Mouse (Mus musculus): ENCODE results near the gene Frmd4b. TPM values are rescaled to one million over a fixed set of nuclear protein-coding genes. Genes with fewer than 3 reads are reported as not detected.

Frmd4b gene
- total RNA-seq, 1 experiment from 2014 or later = 25.3 TPM

DNA sequence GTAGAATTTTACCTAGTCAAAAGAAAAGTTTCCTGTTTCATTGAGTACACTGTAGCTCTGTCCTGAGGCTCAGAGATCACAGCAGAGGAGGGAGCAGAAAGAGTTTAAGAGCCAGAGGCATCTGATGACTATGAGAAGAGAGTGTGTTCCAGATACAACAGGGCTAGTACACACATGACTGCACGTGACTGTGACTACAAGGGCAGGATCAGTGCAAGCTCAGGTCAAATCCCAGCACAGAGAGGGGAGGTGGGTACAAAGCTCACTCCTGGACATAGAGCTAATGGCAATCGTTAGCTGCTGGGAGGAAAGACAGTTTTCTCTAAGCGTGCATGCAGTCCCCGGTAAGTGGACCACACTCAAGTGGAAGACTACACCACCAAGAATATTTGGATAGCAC lies 37.6 kb downstream of the Frmd4b start:
- DNase-seq = no peak

DNA sequence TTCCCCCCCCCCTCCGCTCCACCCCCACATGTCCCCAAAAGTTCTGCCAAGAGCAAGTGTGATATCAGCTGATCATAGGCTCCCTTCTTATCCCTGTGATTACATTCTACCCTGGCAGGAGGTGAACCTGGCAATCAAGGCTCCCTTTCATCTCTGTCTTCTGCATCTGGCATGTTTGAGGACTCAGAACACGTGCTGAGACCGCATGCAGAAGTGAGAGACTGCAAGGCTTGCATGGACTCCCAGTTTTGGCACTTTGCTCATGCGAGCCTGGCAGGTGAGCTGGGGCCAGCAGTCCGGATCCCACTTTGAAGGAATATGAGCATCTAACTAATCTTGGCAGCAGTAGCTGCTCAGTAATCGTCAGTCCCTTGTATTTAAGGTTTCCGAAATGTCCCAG lies 39.1 kb downstream of the Frmd4b start:
- DNase-seq = no peak

DNA sequence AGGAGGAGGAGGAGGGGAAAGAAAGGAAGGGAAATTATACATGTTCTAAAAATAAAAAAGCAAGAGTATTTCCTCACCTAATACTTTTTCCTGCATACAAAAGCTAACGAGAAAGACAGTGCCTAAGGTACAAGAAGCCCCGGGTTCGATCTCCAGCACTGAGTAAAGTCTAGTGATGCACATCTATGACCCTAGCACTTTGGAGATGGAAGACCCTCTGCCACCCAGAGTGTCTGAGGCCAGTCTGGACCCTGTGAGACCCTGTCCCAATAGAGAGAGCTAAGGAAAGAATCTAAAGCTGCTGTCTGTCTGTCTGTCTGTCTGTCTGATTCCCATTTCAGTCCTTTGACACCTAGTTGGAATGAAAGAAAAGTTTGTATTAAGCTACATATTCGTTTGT lies 40.0 kb downstream of the Frmd4b start:
- no peak for DNase-seq

DNA sequence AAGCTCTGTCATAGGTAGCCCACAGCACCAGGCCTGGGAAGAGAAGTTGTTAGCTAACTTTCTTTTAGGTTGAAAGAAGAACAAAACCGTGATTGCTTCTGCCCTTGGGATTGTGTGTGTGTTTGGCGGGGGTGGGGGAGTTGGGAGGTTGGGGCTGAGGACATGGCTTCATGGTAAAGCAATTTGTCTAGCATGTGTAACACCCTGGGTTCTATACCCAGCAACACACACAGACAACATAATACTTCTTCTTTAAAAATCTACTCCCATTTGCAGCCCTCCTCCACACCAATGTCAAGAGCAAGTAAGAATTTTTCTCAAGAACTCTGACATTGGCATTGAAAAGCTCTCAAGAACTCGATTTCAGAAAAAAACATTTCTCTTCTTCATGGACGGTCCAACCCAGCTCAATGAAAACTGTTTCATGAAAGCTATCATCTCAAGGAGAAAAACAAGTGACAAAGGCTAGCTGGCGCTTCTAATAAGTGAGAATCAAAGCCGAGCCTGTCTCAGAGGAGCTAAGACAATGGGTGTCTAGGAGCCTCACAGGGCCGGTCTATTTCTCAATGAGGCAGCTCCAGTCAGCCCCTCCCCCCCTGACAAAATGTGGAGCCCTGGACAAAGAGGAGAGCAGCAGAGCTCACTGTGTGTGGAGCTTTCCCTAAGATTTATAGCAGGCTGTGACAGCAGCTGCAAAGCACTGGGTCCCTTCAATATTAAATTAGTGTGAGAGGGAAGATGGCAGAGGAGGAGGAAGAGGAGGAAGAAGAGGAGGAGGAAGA lies 40.6 kb downstream of the Frmd4b start:
- DNase-seq = peak; percentile 12

DNA sequence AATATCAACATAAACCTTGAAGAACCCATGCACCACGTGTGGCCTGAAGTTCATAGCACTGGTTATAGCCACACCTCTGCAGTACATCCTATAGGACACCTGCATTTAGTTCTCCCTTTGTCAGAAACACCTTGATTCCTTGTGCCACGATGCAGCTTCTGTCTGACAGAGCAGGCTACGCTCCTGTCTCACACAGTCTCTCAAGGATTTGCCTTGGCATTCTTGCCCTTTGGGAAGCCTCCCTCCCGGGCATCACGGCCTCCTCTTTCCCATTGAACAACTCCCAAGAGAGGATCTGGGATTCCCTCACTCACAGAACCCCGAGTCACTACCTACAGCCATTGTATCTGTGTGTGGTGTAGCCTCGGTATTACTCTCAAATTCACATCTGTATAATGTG lies 41.2 kb downstream of the Frmd4b start:
- DNase-seq = no peak

DNA sequence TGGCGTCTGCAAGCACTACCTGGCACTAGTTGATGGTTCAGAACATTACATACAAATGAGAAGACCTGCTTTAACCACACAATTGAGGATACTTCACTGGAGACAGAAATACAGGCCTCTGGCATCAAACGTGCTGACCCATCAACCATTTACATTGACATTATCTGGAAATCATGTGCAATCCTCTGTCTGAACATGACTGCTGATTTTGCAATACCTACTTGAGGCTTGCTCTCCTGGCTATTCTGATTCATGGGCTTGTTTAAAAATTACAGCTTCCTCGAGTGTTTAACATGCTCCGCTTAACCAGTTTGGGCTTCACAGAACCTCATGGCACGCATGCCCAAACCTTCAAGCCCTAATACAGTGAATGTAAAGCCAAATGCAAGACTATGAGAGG lies 42.4 kb downstream of the Frmd4b start:
- no peak for DNase-seq

DNA sequence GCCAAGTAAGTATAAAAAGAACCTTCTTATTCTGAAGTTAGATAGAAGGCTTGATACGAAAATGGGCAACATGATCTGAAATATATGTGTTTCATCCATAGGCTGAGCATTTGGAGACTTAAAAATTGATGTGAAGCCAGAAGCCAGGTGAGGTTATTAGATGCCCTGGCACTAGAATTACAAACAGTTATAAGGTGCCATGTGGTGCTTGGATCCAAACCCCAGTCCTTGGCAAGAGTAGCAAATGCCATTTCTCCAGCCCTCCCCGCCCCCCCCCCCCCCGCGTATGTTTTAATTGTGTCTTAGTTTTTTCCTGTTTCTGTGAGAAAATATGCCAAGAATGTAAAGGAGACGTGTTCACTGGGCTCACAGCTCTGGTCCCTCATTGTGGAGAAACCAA lies 45.1 kb downstream of the Frmd4b start:
- no peak for DNase-seq

DNA sequence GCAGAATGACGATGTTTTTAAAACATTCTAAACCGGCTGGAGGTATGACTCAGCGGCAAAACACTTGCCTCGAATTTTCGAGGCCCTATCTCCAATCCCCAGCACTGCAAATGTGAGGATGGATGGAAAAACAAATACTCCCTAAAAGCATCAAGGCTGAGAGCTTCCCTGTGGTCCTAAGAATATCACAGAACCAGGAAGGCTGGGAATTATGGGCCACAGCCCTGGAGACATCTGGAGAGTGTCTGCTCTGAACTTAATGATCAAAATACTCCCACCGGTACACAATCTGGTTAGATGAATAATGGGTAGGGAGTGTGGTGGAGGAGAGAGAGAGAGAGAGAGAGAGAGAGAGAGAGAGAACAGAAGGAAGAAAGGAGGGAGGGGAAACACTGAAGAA lies 48.8 kb downstream of the Frmd4b start:
- no peak for DNase-seq

DNA sequence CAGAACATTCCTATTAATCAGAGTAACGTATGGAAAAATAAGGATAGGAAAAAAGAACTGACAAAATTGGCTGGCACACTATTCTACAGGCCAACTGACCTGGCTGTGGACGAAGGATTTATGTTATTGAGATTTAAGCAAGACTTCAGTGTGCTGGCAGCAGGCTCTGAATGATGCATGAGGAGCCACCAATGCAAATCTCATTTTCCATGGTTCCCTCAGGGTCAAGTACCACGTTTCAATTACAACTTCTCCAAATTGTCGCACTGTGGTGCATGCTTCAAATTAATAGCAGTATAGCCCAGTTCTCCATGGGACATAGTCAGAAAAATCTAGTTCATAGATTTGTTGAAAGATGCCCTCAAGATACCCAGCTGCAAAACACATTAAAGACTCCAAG lies 50.6 kb downstream of the Frmd4b start:
- DNase-seq = no peak

DNA sequence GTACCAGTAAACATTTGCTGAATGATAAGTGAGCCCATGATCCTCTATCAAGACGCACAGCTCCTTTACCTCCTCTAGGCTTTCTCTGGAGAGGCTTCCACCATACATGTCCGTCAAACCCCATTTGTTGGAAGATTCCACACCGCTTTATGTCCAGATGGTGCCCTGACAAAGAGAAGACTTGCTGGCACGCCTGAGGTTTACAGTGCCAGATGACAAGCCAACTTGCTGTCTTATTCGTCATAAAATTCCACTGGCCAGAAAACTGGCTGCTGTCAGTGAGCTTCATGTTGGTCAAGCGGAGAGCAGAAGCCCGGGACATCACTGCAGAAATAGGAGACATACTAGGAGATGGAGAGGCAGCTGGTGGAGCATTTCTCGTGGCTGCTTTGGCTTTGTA lies 60.2 kb downstream of the Frmd4b start:
- no peak for DNase-seq

DNA sequence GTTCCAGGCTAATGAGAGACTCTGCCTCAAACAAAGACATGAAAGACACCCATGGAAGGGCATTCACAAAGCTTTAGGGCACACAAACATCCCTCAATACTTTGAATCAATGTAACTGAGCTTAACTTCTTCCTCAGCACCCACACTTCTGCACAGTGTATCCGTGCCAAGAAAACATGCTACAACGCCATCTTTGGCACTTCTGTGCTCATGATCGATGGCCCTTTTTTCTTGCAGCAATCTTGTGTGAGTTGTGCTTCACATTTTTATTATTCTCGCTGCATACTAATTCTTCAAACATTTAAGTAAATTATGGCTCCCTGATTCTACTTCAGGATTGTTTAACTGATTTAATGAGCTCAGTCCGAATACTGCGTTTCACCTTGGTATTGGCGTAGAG lies 61.7 kb downstream of the Frmd4b start:
- no peak for DNase-seq

DNA sequence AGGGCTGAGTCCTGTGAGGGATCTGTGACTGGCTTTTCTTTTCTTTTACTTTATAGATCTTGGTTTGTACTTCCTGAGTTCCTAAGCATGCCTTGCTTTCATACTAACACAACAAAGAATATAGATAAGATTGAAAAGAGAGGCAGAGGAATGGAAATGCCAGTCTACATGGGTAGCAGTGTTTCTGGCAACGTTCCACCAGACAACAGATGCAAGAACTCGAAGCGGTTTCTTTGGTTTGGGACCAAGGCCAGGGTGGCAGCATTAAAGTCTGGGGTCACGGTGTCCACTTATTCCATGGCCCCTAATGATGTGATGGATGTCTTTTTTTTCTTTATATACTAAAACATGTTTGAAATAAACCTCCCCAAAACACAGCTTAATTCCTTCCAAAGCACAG lies 63.9 kb downstream of the Frmd4b start:
- DNase-seq = no peak

DNA sequence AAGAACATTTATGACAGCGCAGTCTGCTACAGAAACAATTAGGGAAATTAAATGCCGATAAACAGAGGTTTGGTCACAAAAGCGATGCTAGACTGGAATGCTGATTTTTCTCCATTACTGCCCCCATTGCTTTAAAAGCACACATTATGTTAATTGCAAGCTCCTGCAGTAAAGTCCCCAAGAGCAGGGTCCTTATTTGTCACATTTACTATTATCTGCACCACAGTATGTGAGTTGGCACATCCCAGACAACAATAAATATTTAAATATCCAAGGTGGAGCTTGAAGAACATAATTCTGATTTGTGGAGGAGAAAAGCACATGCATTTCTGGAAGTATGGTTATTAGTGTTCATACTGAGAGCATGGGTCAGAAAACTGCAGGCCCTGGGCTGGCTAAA lies 64.8 kb downstream of the Frmd4b start:
- DNase-seq = no peak

DNA sequence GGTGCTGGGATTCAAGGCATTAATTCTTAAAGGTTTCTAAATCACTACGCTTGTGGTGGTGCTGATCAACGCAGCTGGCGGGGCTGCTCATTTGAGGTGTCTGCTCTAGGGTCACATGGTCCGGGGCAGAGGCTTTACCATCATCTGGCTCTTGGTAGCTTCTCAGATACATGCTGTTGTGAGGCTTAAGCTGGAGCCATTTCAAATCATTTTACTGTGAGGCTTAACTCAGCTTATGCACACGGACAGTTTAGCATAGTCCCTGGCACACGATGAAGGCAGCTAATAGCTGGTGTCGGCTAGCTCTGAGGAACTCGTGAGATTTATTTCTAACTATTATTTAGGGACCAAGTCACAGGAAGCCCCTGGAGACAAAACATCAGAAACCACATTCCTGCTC lies 65.5 kb downstream of the Frmd4b start:
- DNase-seq = no peak

DNA sequence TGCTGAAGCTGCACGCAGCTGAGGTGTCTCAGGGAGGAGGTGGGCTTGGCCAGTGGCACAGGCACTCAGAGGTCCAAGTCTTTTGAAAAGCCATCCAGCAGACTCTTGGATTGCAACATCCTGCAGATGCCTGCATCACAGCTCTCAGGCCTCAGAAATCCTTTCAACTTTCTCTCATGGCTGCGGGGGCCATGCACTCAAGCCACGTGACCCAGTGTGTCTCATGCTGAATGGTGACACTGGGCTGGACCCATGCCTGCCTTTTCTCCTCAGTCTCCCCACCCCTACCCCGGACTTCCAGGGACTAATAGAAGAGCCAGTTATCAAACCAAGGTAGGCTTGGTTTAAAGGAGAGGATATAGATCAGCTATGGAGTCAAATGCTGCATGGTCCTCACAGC lies 66.2 kb downstream of the Frmd4b start:
- no peak for DNase-seq

DNA sequence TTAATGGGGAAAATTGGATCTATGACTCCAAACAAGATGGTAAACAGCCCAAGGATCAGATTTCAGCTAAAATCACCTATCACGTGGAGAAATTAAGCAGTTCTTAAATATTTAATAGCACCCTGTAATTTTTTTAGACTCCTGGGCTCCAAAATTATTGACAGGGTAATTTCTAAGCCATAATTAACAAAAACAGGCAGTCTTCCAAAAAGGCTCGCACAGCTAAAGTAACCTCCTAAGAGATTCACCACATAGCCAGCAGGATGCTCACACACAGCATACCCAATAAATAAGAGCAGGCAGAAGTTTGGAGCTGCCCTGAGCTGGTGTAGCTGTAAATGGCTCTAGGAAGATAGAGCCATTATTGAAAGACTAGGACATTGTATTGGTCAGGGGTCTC lies 76.9 kb downstream of the Frmd4b start:
- no peak for DNase-seq

DNA sequence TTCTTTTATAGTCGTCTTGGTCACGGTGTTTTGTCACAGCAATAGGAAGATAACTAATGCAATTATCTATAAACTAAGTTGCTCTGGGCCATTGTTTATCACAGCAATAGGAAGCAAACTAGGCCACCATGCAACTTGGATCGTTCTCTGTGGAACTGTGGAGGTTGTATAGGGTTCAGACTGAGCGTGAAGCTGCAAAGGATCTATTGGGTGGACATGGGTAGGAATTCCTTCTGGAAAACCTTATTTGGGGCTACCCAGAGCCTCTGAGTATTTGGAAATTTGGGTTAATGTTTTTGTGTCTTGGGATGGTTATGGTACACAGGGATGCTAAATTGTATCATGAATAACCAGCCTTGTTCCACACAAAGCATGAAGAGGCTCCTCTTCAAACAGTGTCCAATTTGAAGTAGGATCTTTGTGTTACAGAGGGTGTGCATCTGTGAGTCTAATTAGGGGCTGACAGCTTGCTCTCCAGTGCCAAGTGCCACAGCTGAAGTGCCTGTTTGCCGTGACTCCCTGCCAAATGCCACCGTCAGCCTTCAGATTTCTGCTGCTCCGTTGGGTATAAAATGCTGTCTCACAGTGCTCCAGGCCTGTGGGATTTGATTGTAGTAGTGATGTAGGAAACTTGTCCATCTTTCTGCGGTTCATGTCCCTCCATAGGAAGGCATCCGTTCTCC lies 81.4 kb downstream of the Frmd4b start:
- no peak for DNase-seq

DNA sequence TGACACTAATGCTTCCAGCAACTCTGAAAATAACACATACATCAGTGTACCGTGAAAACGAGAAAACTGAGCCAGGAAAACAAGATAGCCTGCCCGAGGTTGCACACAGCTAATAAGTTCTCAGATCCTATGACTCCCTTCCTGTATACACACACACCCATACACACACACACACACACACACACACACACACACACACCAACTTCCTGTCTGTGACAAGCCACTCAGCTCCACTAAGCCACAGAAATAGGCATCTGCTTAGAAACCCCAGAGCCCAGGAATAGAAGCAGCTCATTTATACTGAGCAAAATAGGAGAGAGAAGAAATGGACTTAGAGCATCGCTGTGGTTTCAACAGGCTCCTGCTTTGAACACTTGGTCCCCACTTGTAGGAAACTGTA lies 86.3 kb downstream of the Frmd4b start:
- no peak for DNase-seq

DNA sequence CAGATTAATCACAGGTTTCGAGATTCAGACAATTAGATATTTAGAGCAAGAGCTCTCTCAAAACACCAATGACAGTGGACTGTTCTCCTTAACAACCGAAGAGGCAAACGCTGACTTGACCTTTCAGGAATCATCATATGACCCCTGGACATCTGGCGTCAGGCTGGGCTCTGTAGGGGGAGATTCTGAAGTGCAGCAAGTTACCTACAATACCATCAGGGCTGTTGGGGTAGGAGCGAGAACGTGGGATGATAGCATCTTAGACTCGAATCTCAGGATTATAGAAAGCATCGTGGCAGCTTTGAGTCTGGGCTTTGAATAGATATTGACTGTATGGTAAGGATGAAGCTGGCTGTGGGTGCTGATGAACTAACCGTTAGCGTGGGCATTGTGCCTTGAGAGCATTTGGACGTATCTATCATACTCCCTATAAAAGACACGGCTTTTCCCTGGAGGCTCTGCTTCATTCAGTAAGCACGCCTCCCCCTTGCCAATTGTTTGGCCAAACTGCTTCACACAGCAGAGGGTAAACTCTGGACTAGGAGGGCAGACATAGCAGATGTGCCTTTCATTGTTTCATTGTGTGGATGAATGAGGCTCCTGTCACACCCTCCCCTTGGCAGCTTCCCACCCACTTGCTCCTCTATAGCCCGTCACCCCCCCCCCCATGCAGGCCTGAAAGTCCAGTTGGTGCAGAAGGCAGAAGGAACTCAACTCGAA lies 88.2 kb downstream of the Frmd4b start:
- no peak for DNase-seq

DNA sequence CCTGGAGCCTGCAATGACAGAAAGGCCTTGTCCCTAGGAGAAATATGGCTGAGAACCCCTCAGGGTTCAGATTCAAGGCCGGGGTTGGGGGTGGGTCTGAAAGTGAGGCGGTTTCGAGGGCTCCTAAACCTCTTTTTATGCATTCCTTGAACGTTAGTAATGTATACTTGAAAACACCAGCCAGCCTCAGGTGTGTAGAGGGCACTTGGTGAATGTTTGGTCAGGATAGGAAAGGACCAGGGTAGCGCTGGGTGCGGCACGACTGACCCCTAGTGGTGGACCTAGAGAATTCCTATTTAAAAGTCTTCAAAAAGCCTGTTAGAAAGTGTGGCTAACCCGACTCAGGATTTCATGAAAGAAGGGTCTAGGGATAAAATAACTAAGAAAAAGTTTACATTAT lies 91.2 kb downstream of the Frmd4b start:
- DNase-seq = peak; percentile 45

DNA sequence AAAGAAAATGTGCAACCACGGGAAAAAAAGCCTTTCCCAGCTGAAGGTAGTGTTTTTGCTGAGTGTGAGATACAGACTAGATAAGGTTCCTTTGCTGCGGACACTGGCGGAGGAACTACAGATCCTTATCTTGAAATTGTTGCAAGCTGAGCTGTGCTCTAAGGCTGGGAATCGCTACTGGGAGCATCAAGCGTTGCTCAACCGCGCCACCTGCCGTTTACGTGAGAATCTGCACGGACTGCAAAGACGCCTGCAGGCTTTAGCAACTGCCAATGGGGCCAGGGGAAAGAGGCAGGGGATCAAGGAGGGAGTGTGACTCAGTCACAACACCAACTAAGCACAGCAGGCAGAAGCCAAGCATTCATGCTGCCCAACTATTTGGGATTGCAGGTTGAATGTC lies 94.2 kb downstream of the Frmd4b start:
- peak; percentile 87 for DNase-seq

DNA sequence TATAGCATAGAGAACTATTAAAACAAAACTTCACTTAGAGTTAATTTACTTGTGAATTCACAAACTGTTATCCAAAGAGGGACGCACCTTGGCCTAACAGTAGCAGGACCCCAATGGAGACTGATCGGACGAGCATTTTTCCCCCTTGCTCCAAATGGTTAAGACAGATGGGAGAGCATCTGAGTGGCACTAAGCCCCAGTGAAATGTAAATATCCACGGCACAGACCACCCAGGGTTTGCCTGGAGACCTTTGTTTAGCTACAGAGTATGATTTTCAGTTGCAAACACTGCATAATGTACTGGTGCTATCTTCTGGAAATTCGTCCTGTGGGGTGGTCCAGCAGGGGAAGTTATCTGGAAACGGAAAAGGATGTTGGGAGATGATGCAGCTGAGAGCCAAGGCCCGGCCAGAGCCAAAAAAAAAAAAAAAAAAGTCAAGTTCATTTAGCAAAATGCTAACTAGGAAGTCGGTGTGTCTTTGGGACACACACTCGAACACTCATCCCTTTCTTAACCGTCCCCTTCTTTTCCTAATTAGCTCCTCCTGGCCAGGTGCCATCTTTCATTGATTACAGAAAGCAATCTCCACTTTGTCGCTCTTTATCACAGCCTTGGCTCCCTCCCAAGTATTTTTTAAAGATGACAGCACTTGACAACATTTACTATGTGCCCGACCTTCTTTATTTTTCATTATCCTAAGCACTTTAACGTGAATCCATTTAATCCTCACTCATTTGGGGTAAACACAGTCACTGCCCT lies 95.9 kb downstream of the Frmd4b start:
- no peak for DNase-seq

DNA sequence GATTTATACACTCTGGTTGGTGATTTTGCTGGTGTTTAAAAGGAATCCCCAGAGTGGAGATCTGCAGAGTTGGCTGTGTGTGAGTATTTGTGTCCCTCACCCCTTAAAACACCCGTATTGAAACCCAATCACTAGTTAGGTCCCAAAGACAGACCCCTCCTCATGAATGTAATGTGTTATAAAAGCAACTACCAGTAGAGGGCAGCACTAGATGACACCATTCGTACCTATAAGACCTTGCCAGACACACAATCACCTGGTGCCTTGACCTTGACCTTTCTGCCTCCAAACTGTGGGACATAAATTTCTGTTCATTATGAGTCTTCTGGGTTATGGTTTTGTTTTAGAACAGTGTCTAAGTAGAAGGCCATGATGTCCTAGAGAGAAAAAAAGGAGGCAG lies 96.8 kb downstream of the Frmd4b start:
- DNase-seq = no peak
